Mouse (Mus musculus) neural tube, embryonic 11.5 days (tissue): Measurements from ENCODE around the gene Terf2. TPM values are rescaled to one million over a fixed set of nuclear protein-coding genes. Genes with fewer than 3 reads are reported as not detected.

Experiments used
- ATAC-seq: fragments of 200-750 bp; cut with Nextera tagmentation; 2 replicates; pipeline ENCODE4 v1.8.0; 2017; ENCODE audit warnings: moderate number of reproducible peaks, mild to moderate bottlenecking, moderate TSS enrichment, moderate library complexity; ENCODE audit not compliant: insufficient read depth, low FRiP score, low TSS enrichment
- DNase-seq: peaks from one replicate; pipeline ENCODE4 v3.0.0-alpha.2; 2015; ENCODE audit warnings: low spot score
- H3K27ac ChIP-seq: fragments of 300-500 bp; sonication (generic); 2 replicates; pipeline ENCODE4 v1.5.1; 2014; ENCODE audit warnings: low read depth, mild to moderate bottlenecking, low read length
- H3K27me3 ChIP-seq: fragments of 300-500 bp; sonication (generic); 2 replicates; pipeline ENCODE4 v1.6.1; 2014; ENCODE audit warnings: mild to moderate bottlenecking, low read length, mixed read lengths; ENCODE audit not compliant: control insufficient read depth, insufficient read depth
- H3K36me3 ChIP-seq: fragments of 300-500 bp; sonication (generic); 2 replicates; pipeline ENCODE4 v1.6.1; 2014; ENCODE audit warnings: mild to moderate bottlenecking, low read length, moderate library complexity, mixed read lengths; ENCODE audit not compliant: control insufficient read depth, insufficient read depth
- H3K4me1 ChIP-seq: fragments of 300-500 bp; sonication (generic); 2 replicates; pipeline ENCODE4 v1.6.1; 2014; ENCODE audit warnings: low read length, mixed read lengths; ENCODE audit not compliant: control insufficient read depth, insufficient read depth
- H3K4me2 ChIP-seq: fragments of 300-500 bp; sonication (generic); 2 replicates; pipeline ENCODE4 v1.6.1; 2014; ENCODE audit warnings: low read depth, mild to moderate bottlenecking, moderate library complexity
- H3K4me3 ChIP-seq: fragments of 300-500 bp; sonication (generic); 2 replicates; pipeline ENCODE4 v1.5.1; 2014; ENCODE audit warnings: low read depth, low read length
- H3K9ac ChIP-seq: fragments of 300-500 bp; sonication (generic); 2 replicates; pipeline ENCODE4 v1.6.1; 2014; ENCODE audit warnings: mild to moderate bottlenecking, low read length
- H3K9me3 ChIP-seq: fragments of 300-500 bp; sonication (generic); 2 replicates; pipeline ENCODE4 v1.6.1; 2016; ENCODE audit warnings: low read length; ENCODE audit not compliant: control insufficient read depth
- WGBS: fragments of 180-500 bp; shearing (Covaris S2); extraction: QIAGEN DNeasy Blood & Tissue Kit; methylation state at CpG from one replicate; pipeline ENCODE4 v1.1.7; 2014; 5-methylcytosine and 5-hydroxymethylcytosine counted together
- polyA plus RNA-seq: library from polyadenylated mRNA; unstranded; fragments of >200 nt; fragmentation: Nextera tagmentation; extraction: Ambion mirVana; gene quantifications from 2 replicates; pipeline ENCODE4 v1.2.1, GENCODE M21; 2014

Terf2 gene
- polyA plus RNA-seq, result 15.0 and 15.5 TPM in 2 replicates

- DNase-seq, result peak; percentile 96
- Histone ChIP-seq H3K9ac (peak within 1 kb of the TSS; percentile 72), H3K36me3 (no peaks in the 10 kb centered on the region), H3K27me3 (no peaks in the 10 kb centered on the region), H3K4me3 (peak within 1 kb of the TSS; percentile 88), H3K4me1 (peaks cover 10% of the 10 kb centered on the region), H3K27ac (peak within 1 kb of the TSS; percentile 86), H3K4me2 (peak within 1 kb of the TSS; percentile 63), H3K9me3 (no peaks in the 10 kb centered on the region)
- ATAC-seq, result peak; percentile 96
- 4% methylated on average over 39 of the region's 39 CpGs for WGBS
Observed at GRCm38 (mm10) chr8:107096366-107097036, at the start of gene Terf2. Terf2 (minus strand) TSS chr8:107096547.

DNA sequence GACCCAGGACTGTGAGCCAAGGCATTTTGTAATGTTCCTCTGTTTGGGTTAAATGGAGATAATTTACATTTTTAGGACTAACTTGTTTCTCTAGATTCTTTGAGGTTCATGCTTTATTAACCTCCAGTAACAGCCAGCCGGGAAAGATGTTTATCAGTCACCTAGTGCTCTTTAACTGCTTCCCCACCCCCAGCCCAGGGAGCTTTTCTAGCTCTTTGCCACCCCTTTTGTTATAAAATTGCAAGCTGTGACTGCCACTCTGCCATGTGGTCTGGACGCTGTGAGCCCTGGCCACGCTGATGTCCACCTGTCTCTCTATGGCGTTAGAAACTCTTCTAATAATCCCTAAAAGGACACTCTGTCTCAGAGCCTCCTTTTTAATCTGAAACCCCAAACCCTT is 47.2 kb upstream of the Terf2 start:
- H3K9ac ChIP-seq, result no peak overlapping the region
- ATAC-seq, result no peak
- no peaks in the 10 kb centered on the region for H3K9me3 ChIP-seq
- no peak overlapping the region for H3K4me2 ChIP-seq
- H3K27ac ChIP-seq, result no peak overlapping the region
- no peaks in the 10 kb centered on the region for H3K36me3 ChIP-seq
- H3K27me3 ChIP-seq, result no peaks in the 10 kb centered on the region
- H3K4me3 ChIP-seq, result no peak overlapping the region
- H3K4me1 ChIP-seq, result no peaks in the 10 kb centered on the region
- WGBS, result 50% methylated on average over 4 of the region's 4 CpGs
- no peak for DNase-seq

DNA sequence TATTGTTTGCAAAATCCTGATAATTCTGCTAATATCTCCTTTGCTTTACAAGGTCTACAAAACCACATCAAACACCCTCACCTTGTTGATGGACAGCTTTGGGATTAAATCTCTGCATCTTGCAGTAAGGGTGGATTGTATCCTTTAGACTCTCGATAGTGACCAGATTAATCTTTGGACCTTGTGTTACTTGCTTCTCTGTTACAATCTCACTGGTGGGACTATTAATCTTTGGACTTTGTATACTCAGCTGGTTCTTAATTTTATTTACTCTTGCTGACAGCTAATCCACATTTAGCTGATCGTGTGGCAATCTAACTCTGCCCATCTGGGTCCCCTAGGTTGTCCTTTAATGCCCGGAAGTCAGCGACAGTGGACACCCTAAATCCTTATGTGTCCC is 46.2 kb upstream of the Terf2 start:
- H3K4me1 ChIP-seq, result no peaks in the 10 kb centered on the region
- no peaks in the 10 kb centered on the region for H3K36me3 ChIP-seq
- H3K27ac ChIP-seq, result no peak overlapping the region
- no peaks in the 10 kb centered on the region for H3K9me3 ChIP-seq
- no peak for ATAC-seq
- no peak overlapping the region for H3K9ac ChIP-seq
- DNase-seq, result no peak
- WGBS, result 87% methylated on average over 4 of the region's 4 CpGs
- H3K4me3 ChIP-seq, result no peak overlapping the region
- no peak overlapping the region for H3K4me2 ChIP-seq
- H3K27me3 ChIP-seq, result no peaks in the 10 kb centered on the region

DNA sequence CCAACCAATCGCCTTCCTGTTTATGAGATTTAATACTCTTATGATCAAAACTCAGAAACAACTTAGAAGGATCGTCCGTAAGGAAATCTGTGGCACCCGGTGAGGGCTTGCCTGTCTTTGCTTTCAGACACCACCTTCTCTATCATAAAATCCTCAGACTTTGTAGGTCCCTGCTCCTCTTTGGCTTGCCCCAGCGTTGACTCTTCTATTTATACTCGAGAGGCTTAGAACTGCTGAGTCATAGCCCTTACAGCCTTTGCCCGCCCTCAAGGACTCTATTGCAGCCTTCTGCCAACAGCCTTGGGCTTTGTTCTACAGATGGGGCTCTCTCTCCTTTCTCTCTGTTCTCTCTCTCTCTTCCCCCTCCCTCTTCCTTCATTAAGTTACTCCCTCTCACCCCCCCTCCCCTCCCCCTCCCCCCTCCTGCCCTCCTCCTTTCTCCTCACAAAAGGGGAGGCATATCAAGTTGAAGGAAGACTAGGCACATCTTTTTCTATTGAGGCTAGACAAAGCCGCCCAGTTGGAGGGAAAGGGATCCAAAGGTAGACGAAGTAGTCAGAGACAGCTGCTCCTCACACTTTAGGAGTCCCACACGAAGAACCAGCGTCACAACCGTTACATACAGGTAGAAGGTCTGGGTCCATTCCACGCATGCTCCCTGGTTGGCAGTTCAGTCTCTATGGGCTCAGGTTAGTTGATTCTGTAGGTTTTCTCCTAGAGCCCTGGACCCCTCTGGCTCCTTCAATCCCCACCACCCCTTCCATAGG is 43.5 kb upstream of the Terf2 start:
- WGBS, result 51% methylated on average over 13 of the region's 13 CpGs

DNA sequence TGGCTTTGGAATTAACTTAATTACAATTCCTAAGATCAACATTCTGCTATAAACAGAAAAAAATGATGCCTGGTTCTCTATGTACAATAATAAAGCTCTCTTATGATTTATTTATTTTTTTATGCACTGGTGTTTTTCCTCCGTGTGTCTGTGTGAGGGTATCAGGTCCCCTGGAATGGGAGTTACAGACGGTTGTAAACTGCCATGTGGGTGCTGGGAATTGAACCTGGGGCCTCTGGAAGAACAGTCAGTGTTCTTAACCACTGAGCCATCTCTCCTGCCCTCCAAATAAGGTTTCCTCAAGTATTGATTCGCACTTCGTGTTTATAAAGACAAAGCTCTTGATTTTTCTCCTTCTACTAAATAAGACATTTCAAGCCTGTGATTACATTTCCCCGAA is 42.0 kb upstream of the Terf2 start:
- Histone ChIP-seq H3K27ac (no peak overlapping the region), H3K4me3 (no peak overlapping the region), H3K27me3 (no peaks in the 10 kb centered on the region), H3K4me2 (no peak overlapping the region), H3K9ac (no peak overlapping the region), H3K36me3 (no peaks in the 10 kb centered on the region), H3K9me3 (no peaks in the 10 kb centered on the region), H3K4me1 (no peaks in the 10 kb centered on the region)
- no peak for ATAC-seq
- no peak for DNase-seq
- 93% methylated on average over 5 of the region's 5 CpGs for WGBS

More for the DNA sequence above, 43.5 kb upstream of the Terf2 start:
- H3K27ac ChIP-seq, result no peak overlapping the region
- H3K4me1 ChIP-seq, result no peaks in the 10 kb centered on the region
- no peaks in the 10 kb centered on the region for H3K9me3 ChIP-seq
- H3K4me3 ChIP-seq, result no peak overlapping the region
- no peak overlapping the region for H3K4me2 ChIP-seq
- no peak for ATAC-seq
- DNase-seq, result no peak
- no peak overlapping the region for H3K9ac ChIP-seq
- H3K36me3 ChIP-seq, result no peaks in the 10 kb centered on the region
- H3K27me3 ChIP-seq, result no peaks in the 10 kb centered on the region

GRCm38 (mm10) chr8:107137591-107137990 is 41.2 kb upstream of the Terf2 start:
- Histone ChIP-seq H3K9ac (no peak overlapping the region), H3K4me3 (no peak overlapping the region), H3K4me2 (no peak overlapping the region), H3K9me3 (no peaks in the 10 kb centered on the region), H3K27me3 (no peaks in the 10 kb centered on the region), H3K4me1 (no peaks in the 10 kb centered on the region), H3K36me3 (no peaks in the 10 kb centered on the region), H3K27ac (no peak overlapping the region)
- ATAC-seq, result no peak
- no peak for DNase-seq
- 76% methylated on average over 6 of the region's 6 CpGs for WGBS

DNA sequence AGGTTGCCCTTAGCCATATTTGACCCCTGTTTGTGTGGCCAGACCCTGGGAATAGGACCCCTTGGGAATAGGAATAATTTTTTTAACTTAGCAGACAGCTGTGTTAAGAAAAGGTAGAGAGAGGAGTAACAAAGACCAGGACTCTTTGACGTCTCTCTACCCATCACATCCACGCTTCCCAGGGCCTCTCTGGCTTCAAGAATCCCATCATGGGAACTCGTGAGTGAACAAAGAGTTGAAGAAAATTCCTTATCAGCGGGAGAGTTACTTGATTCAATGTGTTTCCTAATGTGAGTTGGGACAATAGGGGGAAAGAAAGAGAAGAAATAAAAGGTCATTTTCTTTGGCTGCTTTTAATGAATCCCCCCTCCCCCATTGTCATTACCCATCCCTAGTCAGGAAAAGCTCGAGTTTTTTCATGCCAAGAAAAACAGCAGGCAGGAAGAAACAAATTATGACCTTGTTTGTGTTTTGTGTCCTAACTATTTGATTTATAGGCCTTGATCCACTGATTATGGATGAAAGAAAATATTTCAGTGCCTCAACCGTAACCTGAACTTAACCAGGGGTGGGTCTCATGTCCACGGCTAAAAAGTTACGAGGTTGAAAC is 39.8 kb upstream of the Terf2 start:
- no peaks in the 10 kb centered on the region for H3K27me3 ChIP-seq
- WGBS, result 24% methylated on average over 8 of the region's 8 CpGs
- no peaks in the 10 kb centered on the region for H3K9me3 ChIP-seq
- no peaks in the 10 kb centered on the region for H3K4me1 ChIP-seq
- H3K9ac ChIP-seq, result no peak overlapping the region
- no peak overlapping the region for H3K27ac ChIP-seq
- no peak overlapping the region for H3K4me2 ChIP-seq
- ATAC-seq (no peak), DNase-seq (no peak)
- H3K4me3 ChIP-seq, result no peak overlapping the region
- H3K36me3 ChIP-seq, result no peaks in the 10 kb centered on the region

DNA sequence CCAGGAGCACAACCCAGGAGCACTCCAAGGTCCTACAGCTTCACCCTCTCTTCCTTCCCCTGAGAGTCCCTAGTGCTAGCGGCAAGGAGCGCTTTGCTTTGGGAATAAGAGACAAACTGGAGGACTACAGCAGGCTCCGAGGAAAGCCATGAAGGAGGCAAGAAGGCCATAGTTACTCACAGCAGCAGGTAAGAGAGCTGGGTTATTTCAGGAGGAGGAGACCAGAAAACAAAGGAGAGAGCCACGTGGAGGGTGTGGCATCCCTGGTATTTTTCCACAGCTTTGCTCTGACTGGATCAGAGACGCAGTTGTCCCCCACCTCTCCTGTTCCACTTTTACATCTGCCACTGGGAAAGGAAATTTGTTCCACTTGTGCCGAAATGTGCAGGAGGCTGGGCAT is 37.5 kb upstream of the Terf2 start:
- H3K4me3 ChIP-seq, result no peak overlapping the region
- no peak overlapping the region for H3K27ac ChIP-seq
- no peak overlapping the region for H3K4me2 ChIP-seq
- no peak overlapping the region for H3K9ac ChIP-seq
- H3K36me3 ChIP-seq, result no peaks in the 10 kb centered on the region
- ATAC-seq (no peak), DNase-seq (no peak)
- WGBS, result 64% methylated on average over 6 of the region's 6 CpGs
- no peaks in the 10 kb centered on the region for H3K4me1 ChIP-seq
- H3K9me3 ChIP-seq, result no peaks in the 10 kb centered on the region
- no peaks in the 10 kb centered on the region for H3K27me3 ChIP-seq
